Mouse (Mus musculus) v-Abl transformed pro-B cells (cell line): ENCODE results near the gene Dcaf17.

ENCODE experiments used
- in situ Hi-C, 2 experiments: fragments of 400-800 bp; cut with MboI; formaldehyde crosslinking; loops; one replicate each; pipeline ENCODE4 v1.15.1; 2025; ENCODE audit not compliant: unreplicated experiment in 2 of 2

Dcaf17 gene

GRCm38 (mm10) chr2:71116151-71116550, 61.0 kb downstream of the Dcaf17 start:
- in situ Hi-C loops = no loop called here

DNA sequence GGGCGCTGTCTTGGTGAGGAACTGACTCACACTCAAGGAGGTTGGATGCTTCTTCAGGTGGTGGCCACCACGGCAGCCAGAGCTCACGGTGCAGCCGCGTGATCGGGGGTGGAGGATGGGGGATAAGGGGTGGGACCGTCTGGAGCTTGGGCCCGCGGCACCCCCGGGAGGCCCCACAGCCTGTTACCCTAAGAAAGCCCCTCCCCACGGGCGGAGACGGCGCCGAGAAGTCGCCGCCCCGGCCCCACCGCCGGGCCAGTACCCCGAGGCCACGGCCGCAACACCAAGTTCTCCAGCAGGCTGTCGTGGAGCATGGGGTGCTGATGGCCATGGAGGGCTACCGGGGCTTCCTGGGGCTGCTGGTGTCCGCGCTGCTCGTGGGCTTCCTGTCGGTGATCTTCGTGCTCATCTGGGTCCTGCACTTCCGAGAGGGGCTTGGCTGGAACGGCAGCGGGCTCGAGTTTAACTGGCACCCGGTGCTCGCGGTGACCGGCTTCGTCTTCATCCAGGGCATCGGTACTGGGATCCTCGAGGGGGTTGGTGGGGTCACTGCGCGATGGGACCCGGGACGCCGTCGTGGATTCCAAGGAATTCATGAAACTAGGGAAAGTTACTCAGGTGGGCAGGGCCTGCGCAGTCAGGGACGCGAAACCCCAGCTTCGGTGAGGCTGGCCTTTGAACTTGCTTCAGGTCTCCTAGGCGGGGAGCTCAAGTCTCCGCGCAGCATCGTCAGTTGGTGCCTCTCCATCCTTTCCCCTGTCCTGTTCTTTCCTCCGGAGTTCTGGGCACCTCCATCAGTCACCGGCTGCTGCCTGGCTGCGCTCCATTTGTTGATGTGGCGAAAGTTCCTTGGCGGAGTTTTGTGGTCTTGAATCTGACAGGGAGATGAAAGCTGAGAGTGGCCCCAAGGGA, 62.9 kb downstream of the Dcaf17 start, which contains the start of gene Cybrd1:
Gene Cybrd1, plus strand, starts transcription at position 127 of the 912 bp plus-strand sequence.
- in situ Hi-C loops = no loop called here

- in situ Hi-C loops = no loop called here
Observed at GRCm38 (mm10) chr2:71120844-71121243, 65.7 kb downstream of the Dcaf17 start.

GRCm38 (mm10) chr2:71121406-71121805, 66.3 kb downstream of the Dcaf17 start:
- in situ Hi-C loops = no loop called here

GRCm38 (mm10) chr2:71122268-71123029, 67.3 kb downstream of the Dcaf17 start:
- in situ Hi-C loops = no loop called here

- in situ Hi-C loops = no loop called here
Observed at GRCm38 (mm10) chr2:71123591-71123990, 68.5 kb downstream of the Dcaf17 start.

GRCm38 (mm10) chr2:71127779-71128534, 72.8 kb downstream of the Dcaf17 start:
- in situ Hi-C loops = loop anchor here in 1 of 2 experiments (25.0 kb wide), 1 partner anchor 891 kb away; no protein-coding TSS in a partner anchor

- in situ Hi-C loops = loop anchor here in 1 of 2 experiments (25.0 kb wide), 1 partner anchor 893 kb away; no protein-coding TSS in a partner anchor
Observed at GRCm38 (mm10) chr2:71130366-71130765, 75.2 kb downstream of the Dcaf17 start.

- in situ Hi-C loops = loop anchor here in 1 of 2 experiments (25.0 kb wide), 1 partner anchor 895 kb away; no protein-coding TSS in a partner anchor
Observed at GRCm38 (mm10) chr2:71131866-71132496, 76.9 kb downstream of the Dcaf17 start.

DNA sequence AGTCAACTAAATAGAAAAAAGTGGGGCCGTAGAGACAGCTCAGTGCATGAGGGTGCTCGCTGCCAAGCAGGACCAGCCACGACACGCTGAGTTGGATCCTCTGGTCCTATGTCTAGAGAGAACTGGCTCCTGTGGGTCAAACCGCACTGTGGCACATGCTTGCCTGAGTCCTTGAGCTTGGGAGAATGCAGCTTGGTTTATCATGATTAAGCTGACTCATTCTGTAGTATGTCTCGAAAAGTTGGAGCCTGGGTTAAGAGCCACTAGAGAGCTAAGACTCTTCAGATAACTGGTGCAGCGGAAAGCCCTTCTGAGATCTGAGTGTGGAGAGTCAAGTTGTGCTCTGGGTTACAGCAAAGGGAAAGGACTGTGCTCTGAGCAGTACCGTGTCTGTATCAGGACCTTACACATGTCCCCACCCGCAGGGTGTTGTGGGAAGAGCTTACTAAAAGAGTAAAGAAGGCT, 78.9 kb downstream of the Dcaf17 start:
- in situ Hi-C loops = loop anchor here in 1 of 2 experiments (25.0 kb wide), 1 partner anchor 897 kb away; no protein-coding TSS in a partner anchor

GRCm38 (mm10) chr2:71134836-71135235, 79.7 kb downstream of the Dcaf17 start:
- in situ Hi-C loops = loop anchor here in 1 of 2 experiments (25.0 kb wide), 1 partner anchor 898 kb away; no protein-coding TSS in a partner anchor

DNA sequence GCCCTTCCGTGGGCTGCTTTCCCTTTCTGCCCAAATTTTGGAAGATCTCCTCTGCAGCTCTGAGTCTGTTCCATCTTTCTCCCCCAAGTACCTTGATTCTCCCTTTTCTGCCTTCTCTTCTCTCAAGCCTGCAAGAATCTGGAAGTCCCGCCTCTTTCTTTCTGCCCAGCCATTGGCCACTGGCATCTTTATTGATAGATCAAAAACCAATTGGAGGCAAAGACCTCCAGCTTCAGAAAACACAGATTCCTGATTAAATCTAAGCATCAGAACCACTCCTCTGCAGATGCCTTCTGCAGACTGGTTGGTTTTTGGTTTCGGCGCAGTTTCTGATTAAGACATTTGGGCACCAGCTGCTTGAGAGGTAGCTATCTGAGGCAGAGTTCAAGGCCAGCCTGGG, 85.5 kb downstream of the Dcaf17 start:
- in situ Hi-C loops = loop anchor here in 1 of 2 experiments (25.0 kb wide), 1 partner anchor 903 kb away; no protein-coding TSS in a partner anchor

DNA sequence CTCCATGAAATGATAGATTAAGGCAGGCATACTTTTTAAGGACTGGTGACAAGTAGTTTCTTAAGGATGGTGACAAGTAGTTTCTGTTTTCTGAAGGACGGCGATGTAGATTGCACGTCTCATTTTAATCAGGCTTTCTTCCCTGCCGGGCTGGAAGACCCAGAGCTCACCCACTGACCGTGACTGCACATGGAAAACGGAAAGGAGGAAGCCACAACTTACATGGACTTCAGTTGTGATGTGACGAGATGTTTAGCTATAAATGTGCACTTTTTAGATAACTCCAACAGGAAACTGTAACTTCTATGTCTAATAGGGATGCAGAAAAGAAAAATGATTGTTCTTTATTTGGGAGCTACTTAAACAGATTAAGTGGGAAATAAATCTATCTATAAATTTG, 87.3 kb downstream of the Dcaf17 start:
- in situ Hi-C loops = loop anchor here in 1 of 2 experiments (25.0 kb wide), 1 partner anchor 905 kb away; no protein-coding TSS in a partner anchor

DNA sequence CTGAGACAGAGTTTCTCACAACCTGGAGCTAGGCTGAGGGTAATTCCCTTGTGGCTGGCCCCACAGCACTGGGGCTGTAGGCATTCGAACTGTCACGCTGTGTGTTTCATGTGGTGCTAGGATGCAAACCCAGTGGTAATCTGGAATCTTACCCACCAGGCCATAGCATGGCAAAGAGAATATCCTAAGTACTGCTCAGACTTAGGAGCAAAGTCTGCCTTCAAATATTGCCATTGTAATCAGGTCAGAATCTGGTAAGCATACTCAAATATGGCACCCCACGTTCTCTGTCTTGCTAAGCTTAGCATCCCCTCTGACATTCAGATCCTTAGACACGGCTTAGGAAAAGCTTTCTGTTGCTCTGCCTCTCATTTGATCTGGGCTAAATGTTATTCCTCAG, 90.7 kb downstream of the Dcaf17 start:
- in situ Hi-C loops = loop anchor here in 1 of 2 experiments (25.0 kb wide), 1 partner anchor 909 kb away; no protein-coding TSS in a partner anchor

DNA sequence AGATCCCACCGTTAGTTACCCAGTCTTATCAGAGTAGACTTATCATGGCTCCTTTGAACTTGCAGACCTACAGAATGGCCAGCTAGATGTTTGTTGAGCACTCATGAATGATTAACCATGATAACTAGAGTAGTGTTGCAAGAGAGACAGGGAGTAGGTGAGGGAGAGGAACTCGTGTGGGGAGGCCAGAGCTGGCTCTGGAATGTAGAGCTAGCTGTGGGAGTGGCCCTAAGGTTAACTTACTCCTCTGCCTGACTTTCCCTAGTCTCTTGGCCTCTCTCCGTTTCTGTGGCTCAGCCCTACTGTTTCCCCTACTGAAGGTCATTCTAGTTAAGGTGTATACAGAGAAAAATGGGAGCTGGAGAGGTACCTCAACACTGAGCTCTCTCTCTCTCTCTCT, 91.1 kb downstream of the Dcaf17 start:
- in situ Hi-C loops = loop anchor here in 1 of 2 experiments (25.0 kb wide), 1 partner anchor 909 kb away; no protein-coding TSS in a partner anchor

DNA sequence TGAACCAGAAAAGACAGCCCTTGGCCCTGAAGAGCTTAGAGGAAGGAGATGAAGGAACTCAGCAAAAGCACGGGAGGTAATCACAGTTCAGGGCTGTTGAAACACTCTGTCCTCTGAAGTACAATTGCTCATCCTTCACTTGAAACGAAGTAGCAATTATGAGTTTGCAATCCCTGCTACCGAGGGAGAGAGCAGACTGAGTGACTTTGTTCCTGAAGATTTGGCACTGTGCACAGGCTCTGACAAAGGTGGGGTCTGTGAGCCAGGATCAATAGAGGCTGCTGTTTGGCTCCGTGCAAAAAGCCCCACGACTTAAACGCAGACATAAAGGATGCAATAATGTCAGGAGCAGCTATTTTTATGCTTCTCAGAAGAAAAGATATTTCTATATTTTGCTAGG, 92.7 kb downstream of the Dcaf17 start:
- in situ Hi-C loops = loop anchor here in 1 of 2 experiments (25.0 kb wide), 1 partner anchor 911 kb away; no protein-coding TSS in a partner anchor
